Mouse (Mus musculus): ENCODE measurements around the gene 2410137M14Rik.

The 2410137M14Rik gene

DNA sequence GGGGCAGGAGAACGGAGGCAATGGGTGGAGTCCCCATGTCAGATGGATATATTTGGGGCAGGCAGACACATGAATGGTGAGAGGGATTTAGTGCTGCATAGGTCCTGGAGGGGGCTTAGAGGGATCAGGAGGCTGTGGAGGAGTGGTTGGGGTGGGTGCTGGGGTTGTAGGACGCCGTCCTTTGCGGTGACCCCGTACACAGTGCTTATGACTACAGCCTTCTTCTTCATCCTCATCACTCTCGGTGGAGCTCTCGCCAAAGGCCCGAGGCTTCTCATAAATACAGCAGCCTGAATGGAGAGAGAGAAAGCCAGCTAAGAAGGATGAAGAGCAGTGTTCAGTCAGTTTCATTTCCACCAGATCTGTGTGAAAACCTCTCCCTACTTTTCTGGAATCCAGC lies 31.8 kb downstream of the 2410137M14Rik start:
- DNase-seq (ENCODE audit: low read depth, low spot score) = no peak

DNA sequence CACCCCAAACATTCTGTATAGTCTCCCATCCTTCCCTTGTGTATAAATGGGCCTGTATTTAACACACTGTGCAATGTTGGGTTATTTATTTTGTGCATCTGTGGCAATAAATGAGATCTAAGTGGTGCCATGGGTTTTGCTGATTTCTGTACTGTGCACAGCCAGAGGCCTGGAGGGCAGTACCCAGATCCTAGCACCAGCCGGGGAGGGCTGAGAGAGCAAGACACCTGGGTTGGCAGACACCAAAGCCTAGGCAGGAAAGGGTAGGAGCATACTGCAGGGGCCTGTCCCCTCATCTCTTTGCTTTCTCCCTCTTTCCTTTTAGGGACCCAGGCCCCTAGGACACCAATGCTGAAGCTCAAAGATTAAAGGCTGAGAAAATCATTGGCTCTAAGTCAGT lies 32.8 kb downstream of the 2410137M14Rik start:
- DNase-seq (ENCODE audit: low read depth, low spot score) = no peak

DNA sequence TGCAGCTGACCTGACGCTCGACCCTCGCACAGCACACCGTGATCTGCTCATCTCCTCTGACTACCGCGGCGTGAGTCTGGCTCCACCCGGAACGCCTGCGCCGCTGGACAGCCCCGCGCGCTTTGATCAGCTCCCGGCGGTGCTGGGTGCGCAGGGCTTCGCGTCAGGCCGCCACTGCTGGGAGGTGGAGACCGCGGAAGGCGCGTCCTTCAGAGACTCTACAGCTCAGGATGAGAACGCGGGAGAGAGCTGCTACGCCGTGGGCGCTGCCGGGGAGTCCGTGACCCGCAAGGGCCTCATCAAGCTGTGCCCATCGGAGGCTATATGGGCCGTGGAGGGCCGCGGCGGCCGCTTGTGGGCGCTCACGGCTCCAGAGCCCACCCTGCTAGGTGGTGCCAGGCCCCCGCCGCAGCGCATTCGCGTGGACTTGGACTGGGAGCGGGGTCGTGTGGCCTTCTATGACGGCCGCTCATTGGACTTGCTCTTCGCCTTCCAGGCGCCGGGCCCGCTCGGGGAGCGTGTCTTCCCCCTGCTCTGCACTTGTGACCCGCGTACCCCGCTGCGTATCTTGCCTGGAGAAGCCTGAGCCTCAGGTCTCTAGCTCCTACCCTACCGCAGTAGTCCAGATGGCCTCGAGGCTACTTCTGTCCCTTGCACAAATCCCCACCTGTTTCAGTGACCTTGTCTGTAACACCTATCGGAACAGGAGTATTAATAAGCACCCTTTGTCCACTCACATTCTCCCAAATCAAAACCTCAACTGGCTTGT lies 33.8 kb downstream of the 2410137M14Rik start:
- peak; percentile 48 for DNase-seq (ENCODE audit: low read depth, low spot score)

DNA sequence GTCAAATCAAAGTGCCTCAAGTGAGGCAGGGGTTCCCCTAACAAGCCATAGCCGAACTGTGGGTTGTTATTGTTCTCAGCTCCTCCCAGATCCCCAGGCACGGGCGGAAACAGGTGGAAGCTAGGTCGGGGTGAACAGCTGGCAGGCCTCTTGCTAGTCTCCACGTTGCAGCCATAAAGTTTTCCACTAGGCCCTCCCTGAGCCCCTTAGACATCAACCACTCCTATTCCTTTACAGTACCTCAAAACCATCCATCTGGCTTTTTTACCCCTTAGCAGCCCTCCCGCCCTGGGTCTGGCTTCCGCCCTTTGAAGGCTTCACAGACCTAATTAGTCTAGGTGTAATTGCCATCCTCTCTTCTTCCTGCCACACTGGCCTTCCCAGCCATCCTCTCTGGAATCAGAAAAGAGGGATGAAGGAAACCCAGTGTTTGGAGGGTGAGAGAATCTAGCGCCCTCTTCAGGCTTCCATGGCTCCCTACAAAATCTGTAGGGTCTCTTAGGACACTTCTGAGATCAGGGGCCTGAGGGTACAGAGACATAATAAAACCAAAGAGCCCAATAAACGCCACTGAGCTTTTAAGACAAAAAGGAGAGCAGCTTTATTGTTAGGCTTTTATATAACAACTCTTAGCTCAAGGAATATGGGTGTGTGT lies 36.8 kb downstream of the 2410137M14Rik start:
- peak; percentile 71 for DNase-seq (ENCODE audit: low read depth, low spot score)

DNA sequence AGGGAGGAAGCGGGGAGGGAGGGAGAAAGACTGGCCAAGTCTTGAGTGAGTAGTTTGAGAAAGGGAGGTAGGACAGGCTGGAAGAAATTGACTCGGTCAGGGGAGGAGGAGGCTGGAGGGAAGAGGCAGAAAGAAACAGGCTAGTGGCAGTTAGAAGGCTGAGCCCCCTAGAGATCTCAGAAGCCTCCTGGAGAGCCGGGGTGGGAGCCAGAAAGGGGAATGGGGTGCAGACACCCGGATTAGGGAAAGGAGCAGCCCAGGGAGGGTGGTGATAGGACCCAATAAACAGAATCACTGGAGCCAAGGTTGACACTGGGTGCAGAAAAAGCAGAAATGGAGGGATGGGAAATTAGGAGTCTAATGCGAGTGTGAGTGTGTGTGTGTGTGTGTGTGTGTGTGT lies 37.3 kb downstream of the 2410137M14Rik start:
- no peak for DNase-seq (ENCODE audit: low read depth, low spot score)

DNA sequence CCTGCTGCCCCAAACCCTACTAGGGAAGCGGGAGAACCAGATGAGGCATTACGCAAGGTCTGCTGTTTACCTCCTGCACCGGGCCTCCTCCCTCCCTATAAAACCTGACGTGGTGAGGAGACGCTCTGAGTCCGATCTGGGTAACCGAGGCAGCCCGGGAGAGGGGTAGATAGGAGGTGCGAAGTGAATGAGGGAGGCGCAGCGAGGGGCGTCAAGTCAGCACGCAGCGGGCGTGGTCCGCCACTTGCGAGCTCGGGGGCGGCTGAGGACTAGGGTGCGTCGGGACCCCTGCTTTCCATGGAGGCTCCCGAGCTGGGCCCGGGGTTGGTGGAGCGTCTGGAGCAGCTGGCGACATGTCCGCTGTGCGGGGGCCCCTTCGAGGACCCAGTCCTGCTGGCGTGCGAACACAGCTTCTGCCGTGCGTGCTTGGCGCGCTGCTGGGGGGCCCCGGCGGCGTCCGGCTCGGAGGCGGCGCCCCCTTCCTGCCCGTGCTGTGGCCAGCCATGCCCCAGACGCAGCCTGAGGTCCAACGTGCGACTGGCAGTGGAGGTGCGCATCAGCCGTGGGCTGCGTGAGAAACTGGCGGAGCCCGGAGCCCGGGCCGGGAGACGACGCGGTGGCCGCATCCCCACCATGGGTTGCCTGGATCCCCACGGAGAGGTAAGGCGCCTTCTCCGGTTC lies 38.1 kb downstream of the 2410137M14Rik start, which contains the start of gene Rnf39:
Gene Rnf39, plus strand, starts transcription at position 128 of the 681 bp plus-strand sequence.
- no peak for DNase-seq (ENCODE audit: low read depth, low spot score)

DNA sequence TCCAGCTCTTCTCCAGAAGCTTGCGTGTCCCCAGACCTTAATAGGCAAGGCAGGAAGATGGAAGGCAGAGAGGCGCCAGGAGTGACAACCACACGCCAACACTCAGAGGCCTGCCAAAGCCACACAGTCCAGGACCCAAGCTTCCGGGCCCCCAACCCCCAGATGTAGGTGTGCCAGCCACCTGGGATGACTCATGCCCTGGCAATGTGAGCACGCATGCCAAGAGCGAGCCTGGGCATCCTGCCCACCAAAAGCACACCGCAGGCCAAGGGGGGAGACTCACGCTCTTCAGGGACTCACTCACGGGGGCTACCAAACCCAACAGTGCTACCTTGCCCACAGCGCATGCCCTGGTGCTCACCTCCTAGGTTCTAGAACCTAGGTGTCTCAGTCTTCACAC lies 38.6 kb downstream of the 2410137M14Rik start:
- peak; percentile 69 for DNase-seq (ENCODE audit: low read depth, low spot score)

DNA sequence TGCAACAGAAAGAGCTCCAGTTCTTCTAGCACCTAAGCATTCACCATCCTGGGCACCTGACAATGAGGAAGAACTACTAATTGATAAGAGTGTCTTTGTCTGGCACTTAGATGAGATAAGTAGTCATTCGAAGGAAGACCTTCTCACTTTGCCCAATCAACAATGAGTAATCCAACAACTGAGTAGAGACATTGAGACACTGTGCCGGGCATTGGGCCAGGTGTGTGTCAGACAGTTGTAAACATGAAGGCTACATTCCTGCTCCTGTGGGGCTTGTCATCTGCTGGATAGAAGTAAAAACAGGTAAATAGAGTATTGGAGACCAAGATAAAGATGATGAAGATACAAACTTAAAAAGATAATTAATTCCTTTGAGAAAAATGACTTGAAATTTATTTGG lies 43.0 kb downstream of the 2410137M14Rik start:
- no peak for DNase-seq (ENCODE audit: low read depth, low spot score)

DNA sequence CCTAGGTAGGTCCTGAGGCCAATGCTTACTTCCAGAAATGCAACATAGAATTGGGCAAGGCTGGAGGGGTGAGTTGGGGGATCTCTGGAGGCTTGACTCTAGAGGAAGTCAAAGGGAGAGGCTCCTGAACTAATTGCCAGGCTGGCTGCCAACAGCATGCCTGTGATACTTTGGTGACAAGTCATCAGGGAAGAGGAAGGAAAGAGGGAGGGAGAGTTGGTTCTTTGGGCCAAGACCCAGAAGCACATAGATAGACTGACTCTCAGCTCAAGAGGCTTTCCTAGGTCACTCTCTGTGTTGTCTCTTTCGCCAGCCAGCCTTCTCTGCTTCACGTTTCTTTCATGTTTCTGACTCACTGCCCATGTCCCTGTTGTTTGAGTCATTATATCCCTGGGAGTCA lies 49.2 kb downstream of the 2410137M14Rik start:
- no peak for DNase-seq (ENCODE audit: low read depth, low spot score)

DNA sequence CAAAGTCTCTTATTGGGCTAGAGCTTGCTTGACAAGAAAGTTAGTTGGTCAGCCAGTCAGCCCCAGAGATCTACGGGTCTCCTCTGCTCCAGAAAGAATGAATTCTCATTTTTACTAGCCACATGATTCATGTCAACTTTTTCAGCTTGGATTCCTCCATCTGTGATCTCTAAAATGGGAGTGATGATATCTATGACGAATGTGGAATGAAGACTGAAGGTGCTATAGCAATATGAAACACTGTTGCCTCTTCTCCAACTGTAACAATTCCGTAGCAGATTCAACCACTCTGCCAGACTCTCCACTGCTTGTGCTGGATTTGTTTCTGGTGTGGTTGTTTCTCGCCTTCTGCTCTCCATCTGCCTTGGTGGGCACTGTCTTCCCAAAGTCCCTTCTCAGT lies 49.9 kb downstream of the 2410137M14Rik start:
- no peak for DNase-seq (ENCODE audit: low read depth, low spot score)

DNA sequence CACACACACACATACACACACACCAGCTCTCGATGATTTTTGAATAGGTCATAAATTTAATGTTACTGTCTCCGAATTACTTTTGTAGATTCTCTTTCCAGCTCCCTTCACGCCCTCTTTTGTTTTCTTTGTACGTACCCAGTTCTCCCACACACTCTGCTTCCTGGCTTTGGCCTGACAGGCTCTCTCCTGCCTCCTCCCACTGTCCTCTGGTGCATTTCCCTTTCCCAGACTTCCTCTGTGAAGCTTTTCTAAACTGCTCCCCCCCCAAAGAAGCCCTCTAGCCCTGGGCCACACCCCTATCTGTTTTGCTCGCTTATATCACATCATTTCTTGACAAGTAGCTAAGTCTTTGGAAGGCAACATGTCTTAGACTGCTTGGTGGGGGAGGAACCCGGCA lies 50.8 kb downstream of the 2410137M14Rik start:
- DNase-seq (ENCODE audit: low read depth, low spot score) = no peak

DNA sequence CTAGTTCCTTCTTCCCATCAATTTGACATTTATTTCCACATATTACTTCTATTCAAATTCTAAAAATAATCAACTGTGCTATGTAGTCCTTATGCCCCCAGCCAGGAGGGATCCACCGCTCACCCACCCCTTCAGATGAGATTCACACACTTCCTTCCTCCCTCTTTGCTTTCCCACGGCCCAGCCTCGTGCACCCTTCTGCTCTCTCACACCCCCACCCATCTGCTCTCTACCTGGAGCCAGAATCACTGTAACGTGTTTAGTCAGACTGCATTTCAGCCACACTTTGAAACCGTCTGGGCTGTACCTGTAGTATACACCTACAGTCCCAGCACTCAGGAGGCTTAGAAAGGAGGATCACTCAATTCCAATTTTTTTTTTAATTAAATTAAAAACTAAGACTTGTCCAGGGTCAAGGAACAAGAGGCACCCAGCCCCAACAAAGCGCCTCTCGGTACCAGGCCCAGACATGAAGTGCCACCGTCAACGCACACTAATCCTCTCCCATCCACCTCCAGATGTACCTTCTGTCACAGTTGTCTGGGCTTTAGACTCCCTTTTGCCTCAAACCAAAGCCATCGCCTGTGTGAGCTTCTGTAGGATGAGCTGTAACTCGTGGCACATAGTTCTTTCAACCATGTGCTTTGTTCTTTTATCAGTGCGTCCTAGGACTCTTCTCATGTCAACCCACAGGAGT lies 51.7 kb downstream of the 2410137M14Rik start:
- no peak for DNase-seq (ENCODE audit: low read depth, low spot score)
